Mouse (Mus musculus) hindbrain, embryonic 13.5 days (tissue): ENCODE measurements around the gene Prss32. TPM values are rescaled to one million over a fixed set of nuclear protein-coding genes. Genes with fewer than 3 reads are reported as not detected.

Experiments used
- ATAC-seq: fragments of 200-750 bp; cut with Nextera tagmentation; 2 replicates; pipeline ENCODE4 v1.8.0; 2017; ENCODE audit warnings: moderate TSS enrichment; ENCODE audit not compliant: low FRiP score
- H3K27ac ChIP-seq: fragments of 300-500 bp; sonication (generic); 2 replicates; pipeline ENCODE4 v1.5.1; 2015; ENCODE audit warnings: inconsistent platforms, mild to moderate bottlenecking, moderate library complexity
- H3K27me3 ChIP-seq: fragments of 300-500 bp; sonication (generic); 2 replicates; pipeline ENCODE4 v1.6.1; 2015; ENCODE audit warnings: mild to moderate bottlenecking, inconsistent platforms
- H3K36me3 ChIP-seq: fragments of 300-500 bp; sonication (generic); 2 replicates; pipeline ENCODE4 v1.6.1; 2015; ENCODE audit warnings: mild to moderate bottlenecking, inconsistent platforms
- H3K4me1 ChIP-seq: fragments of 300-500 bp; sonication (generic); replicated peaks from 2 replicates; pipeline ENCODE4 v1.6.1; 2015; ENCODE audit warnings: inconsistent platforms
- H3K4me2 ChIP-seq: fragments of 300-500 bp; sonication (generic); 2 replicates; pipeline ENCODE4 v1.6.1; 2015; ENCODE audit warnings: inconsistent platforms, mild to moderate bottlenecking, moderate library complexity
- H3K4me3 ChIP-seq: fragments of 300-500 bp; sonication (generic); 2 replicates; pipeline ENCODE4 v1.5.1; 2015; ENCODE audit warnings: mild to moderate bottlenecking, inconsistent platforms
- H3K9ac ChIP-seq: fragments of 300-500 bp; sonication (generic); 2 replicates; pipeline ENCODE4 v1.6.1; 2015; ENCODE audit warnings: mild to moderate bottlenecking, inconsistent platforms
- H3K9me3 ChIP-seq: fragments of 300-500 bp; sonication (generic); 2 replicates; pipeline ENCODE4 v1.6.1; 2016; ENCODE audit warnings: inconsistent platforms
- WGBS: fragments of 180-500 bp; shearing (Covaris S2); methylation state at CpG from one replicate; pipeline ENCODE4 v1.1.7; 2015; 5-methylcytosine and 5-hydroxymethylcytosine counted together
- polyA plus RNA-seq: library from polyadenylated mRNA; unstranded; fragments of >200 nt; fragmentation: Nextera tagmentation; extraction: Ambion mirVana; gene quantifications from 2 replicates; pipeline ENCODE4 v1.2.1, GENCODE M21; 2015

The Prss32 gene
- polyA plus RNA-seq, 1 experiment from 2014 or later, result not detected

DNA sequence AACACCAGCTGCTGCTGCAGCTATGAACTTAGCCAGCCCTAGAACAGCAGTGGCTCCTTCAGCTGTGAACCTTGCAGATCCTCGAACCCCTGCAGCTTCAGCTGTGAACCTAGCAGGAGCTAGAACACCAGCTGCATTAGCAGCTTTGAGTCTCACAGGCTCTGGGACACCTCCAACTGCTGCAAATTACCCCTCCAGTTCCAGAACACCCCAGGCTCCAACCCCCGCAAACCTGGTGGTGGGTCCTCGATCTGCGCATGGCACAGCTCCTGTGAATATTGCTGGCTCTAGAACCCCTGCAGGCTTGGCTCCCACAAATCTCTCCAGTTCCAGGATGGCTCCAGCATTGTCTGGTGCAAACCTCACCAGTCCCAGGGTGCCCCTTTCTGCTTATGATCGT lies 22.9 kb upstream of the Prss32 start:
- ATAC-seq, result no peak
- Histone ChIP-seq H3K4me1 (no peaks in the 10 kb centered on the region), H3K27me3 (no peaks in the 10 kb centered on the region), H3K4me3 (no peak overlapping the region), H3K36me3 (peaks cover 100% of the 10 kb centered on the region), H3K9ac (no peak overlapping the region), H3K9me3 (peaks cover 20% of the 10 kb centered on the region; the same call in 1 of the 2 replicates), H3K27ac (no peak overlapping the region), H3K4me2 (no peak overlapping the region)
- 96% methylated on average over 5 of the region's 5 CpGs for WGBS

DNA sequence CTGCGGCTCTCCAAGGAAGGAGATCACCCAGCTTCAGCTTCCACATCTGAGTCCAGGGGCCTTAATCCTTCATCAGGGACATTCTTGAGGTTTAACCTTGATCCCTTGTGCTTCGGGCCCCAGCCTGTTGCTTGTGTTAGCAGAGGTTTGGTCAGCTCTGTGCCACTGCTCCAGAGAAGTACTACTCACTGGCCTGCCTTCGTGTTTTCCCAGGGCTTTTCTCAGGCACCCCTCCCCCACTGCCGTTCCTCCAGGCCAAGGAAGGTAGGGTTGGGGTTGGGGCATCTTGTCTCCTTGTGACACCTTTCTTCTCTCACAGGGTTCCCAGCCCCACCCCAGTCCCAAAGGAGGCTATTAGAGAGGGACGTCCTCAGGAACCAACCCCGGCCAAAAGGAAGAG lies 21.6 kb upstream of the Prss32 start:
- 0 out of 2 replicates have a peak, but pooled peaks have one; percentile 30 for ATAC-seq
- peaks cover 99% of the 10 kb centered on the region for H3K36me3 ChIP-seq
- H3K27me3 ChIP-seq, result no peaks in the 10 kb centered on the region
- H3K4me2 ChIP-seq, result no peak overlapping the region
- H3K9ac ChIP-seq, result no peak overlapping the region
- peaks cover 19% of the 10 kb centered on the region; the same call in 1 of the 2 replicates for H3K9me3 ChIP-seq
- peaks cover 10% of the 10 kb centered on the region for H3K4me1 ChIP-seq
- H3K27ac ChIP-seq, result no peak overlapping the region
- no peak overlapping the region for H3K4me3 ChIP-seq
- WGBS, result 80% methylated on average over 6 of the region's 6 CpGs

DNA sequence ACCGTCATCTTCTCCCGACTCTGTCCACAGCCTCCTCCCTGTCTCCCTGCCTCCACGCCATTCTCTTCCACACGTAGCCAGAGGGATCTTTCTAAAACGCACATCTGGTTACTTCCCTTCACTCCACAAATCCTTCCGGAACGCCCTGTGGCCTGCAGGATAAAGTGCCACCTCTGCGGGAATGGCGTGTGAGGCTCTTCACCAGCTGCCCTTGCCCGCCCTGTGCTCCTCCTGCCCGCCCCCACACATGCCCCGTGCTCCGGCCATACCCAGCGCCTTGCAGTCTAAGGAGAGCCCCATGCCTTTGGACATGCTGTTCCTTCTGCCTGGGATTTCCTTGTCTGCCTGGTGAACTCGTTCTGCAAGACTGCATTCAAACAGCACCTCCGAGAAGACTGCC lies 20.6 kb upstream of the Prss32 start:
- peaks cover 19% of the 10 kb centered on the region for H3K4me1 ChIP-seq
- H3K4me3 ChIP-seq, result no peak overlapping the region
- WGBS, result 86% methylated on average over 16 of the region's 16 CpGs
- H3K9ac ChIP-seq, result no peak overlapping the region
- H3K9me3 ChIP-seq, result peaks cover 15% of the 10 kb centered on the region; the same call in 1 of the 2 replicates
- H3K27me3 ChIP-seq, result no peaks in the 10 kb centered on the region
- ATAC-seq, result no peak
- peaks cover 94% of the 10 kb centered on the region for H3K36me3 ChIP-seq
- H3K4me2 ChIP-seq, result no peak overlapping the region
- no peak overlapping the region for H3K27ac ChIP-seq

DNA sequence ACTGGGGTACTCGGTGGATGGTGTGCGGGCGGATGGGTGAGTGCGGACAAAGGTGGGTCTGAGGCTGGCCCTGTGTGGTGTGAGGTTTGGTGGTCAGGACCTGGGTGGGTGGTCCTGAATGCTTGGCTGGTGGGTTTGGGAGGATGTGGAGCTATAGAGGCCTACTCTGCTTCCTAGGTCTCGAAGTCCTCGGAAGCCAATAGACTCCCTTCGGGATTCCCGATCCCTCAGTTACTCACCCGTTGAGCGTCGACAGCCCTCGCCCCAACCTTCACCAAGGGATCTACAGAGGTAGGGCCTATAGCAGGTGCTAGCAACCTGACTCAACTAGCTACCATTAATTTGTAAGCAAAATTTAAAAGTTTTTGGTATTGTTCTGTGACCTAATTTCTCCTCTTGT lies 20.0 kb upstream of the Prss32 start:
- no peak overlapping the region for H3K9ac ChIP-seq
- WGBS, result 94% methylated on average over 12 of the region's 12 CpGs
- no peak overlapping the region for H3K4me2 ChIP-seq
- H3K9me3 ChIP-seq, result peaks cover 9% of the 10 kb centered on the region; the same call in 1 of the 2 replicates
- H3K36me3 ChIP-seq, result peaks cover 88% of the 10 kb centered on the region
- ATAC-seq, result no peak
- H3K4me3 ChIP-seq, result no peak overlapping the region
- H3K27me3 ChIP-seq, result no peaks in the 10 kb centered on the region
- H3K4me1 ChIP-seq, result peaks cover 22% of the 10 kb centered on the region
- no peak overlapping the region for H3K27ac ChIP-seq

DNA sequence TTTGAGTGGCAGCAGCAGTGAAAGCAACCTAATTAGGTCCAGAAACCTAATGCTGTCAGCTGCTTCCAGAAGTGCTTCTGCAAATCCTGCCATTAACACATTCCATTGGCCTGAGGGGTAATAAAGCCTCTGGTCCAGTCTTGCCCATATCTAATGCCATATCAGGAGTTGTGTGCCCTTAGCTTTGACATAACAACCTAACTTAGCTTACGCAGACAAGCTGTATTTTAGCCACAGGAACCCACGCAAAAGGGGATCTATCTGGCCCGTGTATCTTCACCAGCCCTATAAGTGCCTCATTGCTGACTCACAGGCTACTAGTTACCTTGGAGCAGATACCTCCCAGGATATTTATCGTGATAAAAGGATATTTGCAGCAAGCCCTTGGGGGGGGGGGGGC lies 18.1 kb upstream of the Prss32 start:
- H3K36me3 ChIP-seq, result peaks cover 68% of the 10 kb centered on the region
- peaks cover 2% of the 10 kb centered on the region; the same call in 1 of the 2 replicates for H3K27me3 ChIP-seq
- no peak overlapping the region for H3K9ac ChIP-seq
- H3K27ac ChIP-seq, result no peak overlapping the region
- H3K4me1 ChIP-seq, result peaks cover 22% of the 10 kb centered on the region
- ATAC-seq, result no peak
- no peak overlapping the region for H3K4me3 ChIP-seq
- 89% methylated on average over 4 of the region's 4 CpGs for WGBS
- no peaks in the 10 kb centered on the region for H3K9me3 ChIP-seq
- no peak overlapping the region for H3K4me2 ChIP-seq

DNA sequence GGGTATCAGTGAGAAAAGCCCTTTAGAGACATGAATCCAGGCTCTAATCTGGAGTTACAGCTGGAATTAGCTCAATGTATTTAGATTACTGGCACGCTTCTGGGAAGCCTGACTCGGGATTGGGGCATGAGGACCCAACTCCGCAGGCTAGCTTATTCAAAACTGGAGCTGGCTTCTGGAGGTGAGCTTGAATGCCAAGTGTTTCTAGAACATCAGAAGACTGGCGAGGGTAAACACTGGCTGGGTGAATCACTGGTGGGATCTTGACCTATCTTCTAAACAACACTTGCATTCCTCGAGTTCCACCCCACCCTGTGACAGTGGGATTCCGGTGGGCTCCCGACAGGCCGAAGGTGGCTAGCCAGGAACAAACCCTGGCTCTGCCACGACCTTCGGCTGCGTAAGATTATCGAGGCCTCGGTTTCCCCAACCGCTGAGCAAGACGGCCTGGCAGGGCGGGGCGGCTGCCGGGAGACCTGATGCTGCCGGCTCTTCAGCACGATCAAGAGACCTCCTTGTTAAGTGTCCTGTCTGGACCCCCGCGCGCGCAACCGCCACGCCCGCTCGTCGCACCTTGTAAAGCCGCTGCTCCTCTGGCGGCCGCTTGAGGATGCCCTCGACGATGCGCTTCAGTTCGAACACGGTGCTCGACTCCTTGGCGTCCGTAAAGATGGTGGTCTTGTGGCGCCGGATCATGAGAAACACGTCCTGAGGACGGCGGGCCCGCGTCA lies 15.2 kb upstream of the Prss32 start:
- Histone ChIP-seq H3K9me3 (no peaks in the 10 kb centered on the region), H3K4me3 (peak overlapping the region; percentile 93), H3K36me3 (peaks cover 40% of the 10 kb centered on the region), H3K4me1 (peaks cover 22% of the 10 kb centered on the region), H3K27me3 (peaks cover 29% of the 10 kb centered on the region), H3K9ac (peak overlapping the region; percentile 90), H3K27ac (peak overlapping the region; percentile 94), H3K4me2 (peak overlapping the region; percentile 67)
- 0% methylated on average over 47 of the region's 47 CpGs for WGBS
- peak; percentile 85 for ATAC-seq

DNA sequence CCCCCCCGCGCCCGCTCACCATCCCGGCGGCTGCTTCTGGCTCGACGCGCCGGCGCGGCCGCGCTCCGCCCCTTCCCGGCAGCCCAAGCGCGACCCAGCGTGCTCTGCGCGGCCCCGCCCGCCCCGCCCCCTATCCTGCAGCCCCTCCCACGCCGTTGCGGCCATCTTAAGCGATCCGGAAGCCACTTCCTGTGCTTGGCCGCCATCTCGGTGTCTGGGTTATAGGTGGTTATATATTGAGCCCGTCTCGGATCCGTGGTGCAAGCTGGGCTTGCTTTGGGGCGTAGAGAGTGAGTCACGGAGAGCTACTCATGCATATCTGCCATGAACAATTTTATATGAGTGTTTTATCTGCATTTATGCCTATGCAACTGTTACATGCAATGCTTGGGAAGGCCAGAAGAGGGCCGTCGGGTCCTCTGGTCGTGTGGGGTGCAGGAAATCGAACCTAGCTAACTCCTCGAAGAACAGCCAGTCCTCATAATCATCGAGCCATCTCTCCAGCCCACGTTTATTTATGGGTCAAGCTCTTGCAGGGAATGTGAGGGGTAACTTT lies 14.5 kb upstream of the Prss32 start, which contains the start of gene Elob:
Gene Elob, minus strand, starts transcription at position 73 of the 556 bp plus-strand sequence.
- H3K9me3 ChIP-seq, result no peaks in the 10 kb centered on the region
- H3K27me3 ChIP-seq, result peaks cover 36% of the 10 kb centered on the region
- H3K4me2 ChIP-seq, result peak within 1 kb of the TSS; percentile 67
- H3K4me3 ChIP-seq, result peak within 1 kb of the TSS; percentile 93
- under 1% methylated on average over 41 of the region's 42 CpGs for WGBS
- H3K36me3 ChIP-seq, result peaks cover 32% of the 10 kb centered on the region
- peak within 1 kb of the TSS; percentile 94 for H3K27ac ChIP-seq
- ATAC-seq, result peak; percentile 95
- H3K9ac ChIP-seq, result peak within 1 kb of the TSS; percentile 90
- peaks cover 22% of the 10 kb centered on the region for H3K4me1 ChIP-seq

DNA sequence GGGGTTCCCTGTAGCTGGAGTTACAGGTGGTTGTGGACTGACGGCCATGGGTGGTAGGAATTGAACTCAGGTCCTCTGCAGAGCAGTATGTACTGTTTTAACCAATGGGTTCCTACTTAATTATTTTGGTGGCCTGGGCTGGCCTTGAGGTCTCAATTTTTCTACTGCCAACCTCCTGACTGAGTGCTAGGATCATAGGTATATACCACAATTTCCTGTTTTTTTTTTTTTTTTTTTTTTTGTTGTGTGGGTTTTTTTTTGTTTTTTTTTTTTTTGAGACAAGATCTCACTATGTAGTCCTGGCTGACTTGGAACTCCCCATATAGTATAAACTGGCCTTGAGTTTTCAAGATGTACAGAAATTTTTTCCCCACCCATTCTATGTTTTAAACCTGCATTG lies 12.5 kb upstream of the Prss32 start:
- ATAC-seq, result no peak

DNA sequence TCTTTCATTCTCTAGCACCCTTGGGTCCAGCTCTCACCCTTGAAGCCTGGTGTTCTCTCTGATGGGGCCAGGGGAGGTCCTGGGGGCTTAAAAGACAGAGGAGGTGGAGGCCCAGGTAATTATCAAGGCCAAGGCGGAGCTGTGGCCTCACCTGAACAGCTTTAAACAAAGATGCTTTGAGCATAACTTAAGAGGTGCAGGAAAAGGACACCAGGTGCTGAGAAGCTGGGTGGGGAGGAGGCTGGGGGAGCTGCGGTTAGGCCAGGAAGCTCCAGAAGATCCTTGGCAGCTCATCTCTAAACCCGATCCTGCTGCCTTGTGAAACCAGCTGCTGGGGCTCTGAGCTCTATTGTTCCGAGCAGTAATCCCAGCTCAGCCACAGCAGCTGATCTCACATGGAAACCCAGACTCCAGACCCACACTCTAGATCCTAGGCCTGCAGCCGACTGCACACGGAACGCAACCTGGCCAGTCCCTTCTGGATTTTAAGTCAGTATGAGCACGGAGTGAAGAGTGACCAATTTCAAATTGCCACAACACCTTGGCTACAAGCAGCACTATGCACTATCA lies 7.6 kb upstream of the Prss32 start, which contains the start of gene Prss33:
Gene Prss33, minus strand, starts transcription at position 51 of the 570 bp plus-strand sequence.
- Histone ChIP-seq H3K4me2 (no peak within 1 kb of the TSS), H3K4me1 (no peaks in the 10 kb centered on the region), H3K36me3 (no peaks in the 10 kb centered on the region), H3K27ac (no peak within 1 kb of the TSS), H3K9ac (no peak within 1 kb of the TSS), H3K9me3 (no peaks in the 10 kb centered on the region), H3K27me3 (peaks cover 55% of the 10 kb centered on the region), H3K4me3 (no peak within 1 kb of the TSS)
- WGBS, result 77% methylated on average over 8 of the region's 8 CpGs
- no peak for ATAC-seq

More for the DNA sequence above, 12.5 kb upstream of the Prss32 start:
- Histone ChIP-seq H3K36me3 (peaks cover 12% of the 10 kb centered on the region), H3K4me2 (no peak overlapping the region), H3K27ac (no peak overlapping the region), H3K9me3 (no peaks in the 10 kb centered on the region), H3K4me3 (no peak overlapping the region), H3K27me3 (peaks cover 50% of the 10 kb centered on the region), H3K4me1 (peaks cover 19% of the 10 kb centered on the region), H3K9ac (no peak overlapping the region)
- WGBS, result 100% methylated on average over 1 of the region's 1 CpGs

DNA sequence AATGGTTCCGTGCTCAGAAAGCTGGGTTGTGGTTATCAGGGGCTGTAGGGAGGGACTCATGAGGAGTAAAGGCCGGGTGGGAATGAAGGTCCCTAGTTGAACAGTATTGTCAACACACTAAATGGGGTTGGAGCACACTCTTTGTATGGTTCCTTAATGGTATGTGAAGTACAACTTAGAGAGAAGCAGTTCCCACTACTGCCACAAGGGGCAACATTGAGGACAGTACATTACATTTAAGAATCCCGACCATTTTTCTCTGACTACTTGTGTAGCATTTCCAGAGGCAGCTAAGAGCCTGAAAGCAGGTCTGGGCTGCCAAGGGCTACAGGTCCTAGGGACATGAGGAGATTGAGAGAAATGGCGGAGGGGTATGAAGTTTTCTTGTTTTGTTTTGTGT lies 2.5 kb upstream of the Prss32 start:
- no peak overlapping the region for H3K4me2 ChIP-seq
- peaks cover 28% of the 10 kb centered on the region for H3K27me3 ChIP-seq
- H3K9me3 ChIP-seq, result no peaks in the 10 kb centered on the region
- WGBS, result 29% methylated on average over 4 of the region's 4 CpGs
- no peak overlapping the region for H3K9ac ChIP-seq
- peak; percentile 54; the same call in 1 of the 2 replicates for ATAC-seq
- no peak overlapping the region for H3K27ac ChIP-seq
- 0 out of 2 replicates have a peak, but pooled peaks cover 3% of the 10 kb centered on the region for H3K4me1 ChIP-seq
- no peaks in the 10 kb centered on the region for H3K36me3 ChIP-seq
- no peak overlapping the region for H3K4me3 ChIP-seq

DNA sequence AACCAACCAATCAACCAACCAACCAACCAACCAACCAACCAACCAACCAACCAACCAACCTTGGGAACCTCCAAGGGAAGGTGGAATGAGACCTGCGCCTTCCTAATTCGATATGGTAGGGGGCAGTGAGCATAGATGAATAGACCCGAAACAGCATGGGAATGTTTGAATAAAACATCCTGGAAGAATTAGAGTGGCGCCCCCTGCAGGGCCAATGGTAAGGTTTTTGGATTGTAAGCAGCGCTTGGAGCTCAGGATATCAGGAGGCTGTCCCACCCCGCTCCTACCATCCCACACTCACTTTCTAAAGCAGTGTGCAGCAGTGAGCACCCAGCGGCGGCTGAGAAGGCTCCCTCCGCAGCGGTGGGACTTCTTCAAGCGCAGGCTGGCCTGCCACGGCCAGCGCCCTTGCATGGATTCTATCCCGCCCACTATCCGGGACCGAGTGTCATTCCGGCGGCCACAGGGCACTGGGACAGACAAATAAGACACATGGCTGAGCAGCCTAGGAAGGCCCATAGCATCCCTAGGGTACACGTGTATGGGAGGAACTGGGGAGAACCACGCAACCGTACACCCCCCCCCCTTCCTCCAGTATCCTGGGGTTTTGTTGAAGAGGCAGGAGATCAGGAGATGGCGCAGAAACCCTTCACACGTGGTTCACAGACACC lies 379 bp upstream of the Prss32 start:
- Histone ChIP-seq H3K9me3 (no peaks in the 10 kb centered on the region), H3K4me3 (no peak overlapping the region), H3K36me3 (no peaks in the 10 kb centered on the region), H3K9ac (no peak overlapping the region), H3K4me2 (peak overlapping the region; percentile 36; the same call in 1 of the 2 replicates), H3K4me1 (0 out of 2 replicates have a peak, but pooled peaks cover 3% of the 10 kb centered on the region), H3K27me3 (peaks cover 16% of the 10 kb centered on the region), H3K27ac (no peak overlapping the region)
- 43% methylated on average over 23 of the region's 23 CpGs for WGBS
- peak; percentile 46; the same call in 1 of the 2 replicates for ATAC-seq

DNA sequence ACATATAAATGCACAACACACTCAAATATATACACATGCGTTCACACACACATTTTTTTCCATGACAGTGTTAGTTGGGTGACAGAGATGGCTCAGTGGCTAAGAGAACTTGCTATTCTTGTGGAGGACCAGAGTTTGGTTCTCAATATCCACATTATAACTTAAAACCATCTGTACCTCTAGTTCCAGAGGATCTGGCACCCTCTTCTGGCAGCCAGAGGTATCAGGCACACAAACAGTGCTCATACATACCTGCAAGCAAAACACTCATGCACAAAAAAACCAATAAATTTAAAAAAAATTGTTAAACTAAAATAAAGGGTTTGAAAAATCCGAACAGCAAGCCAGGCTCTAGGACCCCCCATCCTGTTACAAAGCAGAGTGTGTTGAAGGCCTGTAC lies 6.4 kb downstream of the Prss32 start:
- ATAC-seq, result no peak
- Histone ChIP-seq H3K36me3 (no peaks in the 10 kb centered on the region), H3K27me3 (no peaks in the 10 kb centered on the region; the same call in 1 of the 2 replicates), H3K4me3 (no peak overlapping the region), H3K27ac (no peak overlapping the region), H3K9ac (no peak overlapping the region), H3K4me2 (no peak overlapping the region), H3K9me3 (no peaks in the 10 kb centered on the region), H3K4me1 (no peaks in the 10 kb centered on the region)
- WGBS, result 60% methylated on average over 2 of the region's 2 CpGs
